Mouse (Mus musculus) 3134 (cell line): ENCODE measurements around the gene Rad51ap2.

Source experiments
- DNase-seq: peaks from one replicate; pipeline ENCODE4 v3.0.0-alpha.2; 2011; ENCODE audit warnings: low spot score; ENCODE audit not compliant: insufficient read length; ENCODE audit errors: extremely low read depth

The Rad51ap2 gene

DNA sequence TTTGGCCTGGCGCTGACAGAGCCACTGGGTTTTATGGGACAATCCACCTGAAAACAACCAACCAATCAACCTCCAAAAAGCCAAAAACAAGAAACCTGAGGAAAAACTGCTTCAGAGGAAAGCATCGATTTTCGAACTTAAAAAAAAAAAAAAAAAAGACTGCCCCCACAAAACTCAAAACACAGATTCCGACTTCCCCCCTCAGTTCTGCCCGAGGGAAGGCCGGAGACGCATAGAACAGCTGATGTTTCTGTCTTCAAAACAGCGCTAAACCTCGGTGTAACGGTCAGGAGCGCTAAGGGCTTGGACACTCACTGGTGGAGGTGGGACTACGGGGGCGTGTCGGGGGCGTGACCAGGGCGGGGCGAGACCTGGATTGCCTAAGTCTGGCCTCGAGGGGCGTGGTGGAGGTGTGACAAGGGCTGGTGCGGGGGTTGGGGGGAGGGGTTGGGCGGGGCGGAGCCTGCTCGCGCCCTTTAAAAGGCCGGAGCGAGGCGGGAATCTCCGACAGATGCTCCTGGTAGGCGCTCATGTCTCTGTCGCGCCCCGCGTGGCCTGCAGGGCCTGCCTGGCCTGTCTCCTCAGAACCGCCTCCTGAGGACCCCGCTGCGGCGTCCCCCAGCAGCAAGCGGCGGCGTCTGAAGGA, at the start of gene Rad51ap2:
Gene Rad51ap2, plus strand, starts transcription at position 531 of the 646 bp plus-strand sequence.
- DNase-seq: peak; percentile 2

- DNase-seq: no peak
Observed at GRCm38 (mm10) chr12:11407679-11408078, 48.2 kb upstream of the Rad51ap2 start.

GRCm38 (mm10) chr12:11418112-11418511, 37.8 kb upstream of the Rad51ap2 start:
- DNase-seq: no peak

DNA sequence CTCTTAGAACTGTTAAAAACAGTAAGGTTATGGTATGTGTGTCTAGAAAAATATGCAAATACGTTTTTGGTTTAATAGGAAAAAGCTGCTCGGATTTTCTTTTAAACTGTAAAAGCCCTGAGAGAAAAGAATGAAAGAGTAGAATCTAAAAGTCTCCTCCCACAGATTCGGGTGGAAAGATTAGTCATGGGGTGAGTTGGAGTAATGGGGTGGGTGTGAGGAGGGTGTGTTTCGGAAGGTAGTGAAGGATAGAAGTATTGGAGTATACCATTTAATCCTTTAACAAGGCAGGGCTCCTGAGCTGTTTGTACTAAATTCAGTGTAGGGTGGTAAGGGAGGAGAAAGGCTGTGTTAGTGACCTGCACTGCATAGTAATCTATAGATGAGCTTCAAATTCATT, 28.5 kb upstream of the Rad51ap2 start:
- DNase-seq: no peak

DNA sequence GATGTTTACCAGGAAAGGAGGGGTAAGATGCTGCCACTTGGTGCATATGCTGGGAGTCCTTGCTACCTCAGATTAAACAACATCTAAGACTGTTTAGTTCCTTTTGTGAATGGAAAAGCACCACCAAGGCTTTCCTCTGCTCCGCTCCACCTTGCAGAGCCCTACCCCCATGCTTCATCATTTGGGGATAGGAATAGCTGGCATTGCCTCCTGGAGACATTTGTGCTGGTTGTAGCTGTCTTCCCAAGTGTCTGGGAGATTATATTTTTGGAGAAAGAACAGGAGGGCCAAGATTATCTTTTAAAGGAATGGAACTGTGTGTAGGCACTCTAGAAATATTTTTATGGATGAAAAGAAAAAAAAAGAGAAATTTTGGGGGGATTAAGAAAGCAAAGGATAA, 22.8 kb upstream of the Rad51ap2 start:
- no peak for DNase-seq

DNA sequence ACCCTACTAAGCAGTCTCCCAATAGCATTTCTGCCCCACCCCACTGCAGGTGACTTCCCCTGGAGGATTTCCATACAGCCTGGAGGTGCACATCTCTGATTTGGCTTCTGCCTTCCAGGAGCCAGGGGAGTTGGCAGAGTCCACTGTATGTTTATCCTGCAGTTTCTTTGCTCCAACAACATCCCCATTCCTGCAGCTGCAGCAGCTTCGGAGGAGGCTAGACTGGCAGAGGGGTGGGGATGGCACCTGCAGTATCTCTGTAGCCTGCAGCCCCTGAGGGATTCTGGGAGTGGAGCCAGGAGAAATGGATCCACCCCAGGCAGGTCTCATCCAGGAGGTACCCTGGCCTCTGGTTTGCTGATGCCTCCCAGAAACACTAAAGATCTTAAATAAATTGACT, 22.2 kb upstream of the Rad51ap2 start:
- no peak for DNase-seq

DNA sequence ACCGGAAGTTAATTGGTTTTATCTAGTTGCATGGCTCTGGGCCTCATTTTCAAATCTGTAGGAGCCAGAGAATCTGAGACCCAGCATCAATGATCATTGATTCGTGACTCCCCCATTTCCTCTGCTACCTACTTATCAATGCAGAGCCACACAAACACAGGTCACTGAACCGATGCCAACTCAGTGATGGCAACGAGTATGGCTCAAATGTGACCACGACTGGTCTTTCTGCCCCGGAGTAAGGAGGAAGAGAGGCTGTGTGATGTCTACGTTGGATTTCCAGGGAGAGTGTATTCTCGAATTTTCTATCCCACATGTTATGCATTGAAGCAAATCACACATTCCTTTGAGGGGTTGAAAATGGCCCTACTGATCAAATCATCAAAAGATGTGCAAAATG, 21.4 kb upstream of the Rad51ap2 start:
- no peak for DNase-seq

DNA sequence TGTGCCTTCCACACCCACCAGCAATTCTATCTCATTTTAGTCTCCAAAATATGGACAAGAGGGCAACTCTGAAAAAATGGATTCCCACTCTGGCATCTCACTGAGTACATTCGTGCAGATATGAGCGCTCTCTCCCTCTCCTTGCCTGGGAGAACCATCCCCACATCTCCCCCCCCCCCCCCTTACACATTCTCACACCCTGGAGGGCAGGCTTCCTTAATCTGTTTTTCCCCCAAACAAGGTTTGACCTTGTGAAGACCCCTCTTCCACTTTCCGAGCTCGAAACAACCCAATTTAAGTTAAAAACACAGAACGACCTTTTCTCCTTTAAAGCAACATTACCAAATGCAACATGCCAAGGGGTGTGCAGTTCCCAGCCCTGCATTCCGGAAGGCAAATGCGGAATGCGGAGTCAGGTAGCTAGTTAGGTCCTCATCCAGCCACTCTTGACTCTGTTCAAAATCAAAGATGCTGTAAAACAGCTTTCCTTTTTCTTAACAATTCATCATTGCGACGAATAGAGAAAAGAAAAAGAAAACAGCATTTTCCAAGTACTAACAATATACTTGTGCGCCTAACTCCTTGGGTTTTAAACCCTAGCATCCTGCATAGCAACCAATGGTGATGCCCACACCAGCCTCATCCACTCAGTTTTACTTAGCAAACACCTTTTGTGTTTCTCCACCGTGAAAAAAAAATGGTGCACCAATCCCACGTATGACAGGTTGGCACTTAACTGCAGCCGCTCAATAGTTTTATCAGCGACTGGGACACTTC, 20.4 kb upstream of the Rad51ap2 start:
- no peak for DNase-seq

DNA sequence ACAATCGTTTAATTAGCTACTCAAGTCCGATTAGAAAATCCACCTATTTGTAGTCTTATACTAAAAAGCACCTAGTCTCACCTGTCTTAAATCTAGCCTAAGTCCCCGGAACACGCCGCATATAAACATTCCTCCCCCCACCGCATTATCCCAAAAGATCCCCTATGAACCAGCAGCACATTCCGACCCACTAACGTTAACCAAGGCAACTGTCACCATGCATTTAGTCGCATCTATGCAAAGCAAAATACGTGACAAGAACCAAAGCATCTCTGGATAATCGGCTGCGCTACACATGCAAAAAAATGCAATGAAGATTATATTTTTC, 19.9 kb upstream of the Rad51ap2 start:
- DNase-seq: no peak

DNA sequence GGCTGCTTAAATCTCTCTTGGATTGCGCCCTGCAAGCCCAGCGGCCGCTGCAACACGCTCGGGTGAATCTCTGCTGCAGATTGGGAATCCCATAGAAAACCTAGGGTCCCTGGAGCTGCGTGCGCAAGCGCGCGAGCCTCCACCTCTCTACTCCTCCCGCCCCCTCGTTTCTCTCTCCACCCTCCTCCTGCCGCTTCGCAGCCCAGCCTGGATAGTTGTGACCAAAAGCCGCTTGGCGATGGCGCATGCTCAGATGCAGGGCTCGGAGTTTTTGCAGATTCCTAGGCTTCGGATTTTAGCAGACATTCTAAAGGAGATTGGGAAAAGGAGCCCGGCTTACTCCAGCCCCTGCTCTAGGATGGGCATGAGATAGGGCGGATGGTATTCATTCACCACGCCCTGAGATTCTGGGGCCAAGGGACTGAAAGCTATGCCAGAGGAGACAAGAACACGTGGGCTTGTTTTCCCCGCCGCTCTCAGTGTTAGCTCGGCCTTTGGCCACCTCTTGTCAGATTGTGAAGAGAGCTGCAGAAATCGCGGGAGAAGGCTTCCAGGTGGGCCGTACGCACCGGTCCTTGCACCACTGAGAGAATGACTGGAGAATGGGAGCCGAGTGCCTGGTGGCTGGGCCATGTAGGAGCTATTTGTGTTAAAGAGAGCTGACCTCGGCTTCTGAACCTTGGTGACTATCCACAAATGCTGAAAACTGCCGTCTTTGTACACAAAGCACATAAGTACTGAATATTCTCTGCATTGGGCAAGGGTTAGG, 19.2 kb upstream of the Rad51ap2 start, which contains the start of gene Vsnl1:
Gene Vsnl1, minus strand, starts transcription at position 117 of the 769 bp plus-strand sequence.
- DNase-seq: no peak

DNA sequence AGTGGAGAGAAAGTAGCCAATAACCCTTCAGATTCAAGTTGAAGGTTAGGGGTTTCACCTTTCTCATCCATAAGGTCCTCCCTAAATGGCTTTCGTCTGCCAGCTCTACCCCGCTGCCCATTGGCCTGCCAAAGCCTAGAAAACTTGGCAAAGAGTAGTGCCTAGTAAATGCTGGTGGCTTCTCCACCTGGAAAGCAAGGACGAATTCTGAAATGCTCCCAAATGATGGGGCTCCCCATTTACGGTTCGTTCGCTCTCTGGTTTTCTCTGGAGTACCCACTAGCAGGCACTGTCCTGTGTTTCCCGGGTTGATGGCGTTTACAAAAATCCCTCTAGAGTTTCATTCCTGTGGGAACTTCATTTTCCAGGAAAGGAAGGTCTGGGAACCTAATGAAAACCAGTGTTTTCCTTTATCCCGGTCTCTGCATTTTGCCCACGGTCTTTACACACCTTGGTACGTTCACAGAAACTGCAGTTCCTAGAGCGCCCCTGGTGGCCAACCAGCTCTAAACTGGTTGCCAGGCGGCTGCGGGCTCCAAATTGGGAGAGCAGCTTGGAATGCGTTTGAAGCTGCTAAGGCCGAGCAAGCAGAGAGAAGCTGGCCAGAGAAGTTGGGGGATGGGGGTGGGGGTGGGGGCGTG, 18.5 kb upstream of the Rad51ap2 start:
- no peak for DNase-seq

- DNase-seq: peak; percentile 6
Observed at GRCm38 (mm10) chr12:11437907-11438447, 17.9 kb upstream of the Rad51ap2 start.

- no peak for DNase-seq
Observed at GRCm38 (mm10) chr12:11454146-11454545, 1.7 kb upstream of the Rad51ap2 start.

GRCm38 (mm10) chr12:11456213-11456612, 334 bp downstream of the Rad51ap2 start:
- DNase-seq: peak; percentile 3

- DNase-seq: no peak
Observed at GRCm38 (mm10) chr12:11456632-11457031, 753 bp downstream of the Rad51ap2 start.
